Mouse (Mus musculus): ENCODE measurements around the gene Kif18b.

- TF ChIP-seq CTCF (IDR thresholded peaks at IDR 0.05; ENCODE audit: extremely low read depth, insufficient read length, insufficient replicate concordance, low read depth, low read length): no peak
- TF ChIP-seq POLR2A (IDR thresholded peaks at IDR 0.05; ENCODE audit: low read depth, low read length): no peak
Observed at GRCm38 (mm10) chr11:102941236-102941635, 16.3 kb upstream of the Kif18b start.
